Mouse (Mus musculus): ENCODE results near the gene Lpp.

- no peak for TF ChIP-seq GATA1 (IDR thresholded peaks at IDR 0.05; ENCODE audit: borderline replicate concordance, low read length)
- TF ChIP-seq FLI1 (IDR thresholded peaks at IDR 0.05; ENCODE audit: low read length), result no peak
Measured at GRCm38 (mm10) chr16:24839018-24839417, 445.7 kb downstream of the Lpp start.

All from megakaryocyte, embryonic 14.5 days (primary cell).